Mouse (Mus musculus) brain, embryonic 14.5 days (tissue): ENCODE measurements around the gene Dedd.

ENCODE experiments used
- CTCF ChIP-seq: fragments of 200-500 bp; IDR thresholded peaks from 2 replicates; pipeline ENCODE4 v1.5.1; 2012; ENCODE audit warnings: inconsistent platforms, mild to moderate bottlenecking, moderate library complexity, borderline replicate concordance; ENCODE audit not compliant: insufficient read depth, insufficient read length; ENCODE audit errors: extremely low read depth
- POLR2A ChIP-seq: fragments of 200-500 bp; IDR thresholded peaks from 2 replicates; pipeline ENCODE4 v1.6.1; 2012; ENCODE audit warnings: mild to moderate bottlenecking, inconsistent platforms, borderline replicate concordance; ENCODE audit not compliant: poor library complexity, insufficient read depth, insufficient read length, severe bottlenecking; ENCODE audit errors: extremely low read depth

DNA sequence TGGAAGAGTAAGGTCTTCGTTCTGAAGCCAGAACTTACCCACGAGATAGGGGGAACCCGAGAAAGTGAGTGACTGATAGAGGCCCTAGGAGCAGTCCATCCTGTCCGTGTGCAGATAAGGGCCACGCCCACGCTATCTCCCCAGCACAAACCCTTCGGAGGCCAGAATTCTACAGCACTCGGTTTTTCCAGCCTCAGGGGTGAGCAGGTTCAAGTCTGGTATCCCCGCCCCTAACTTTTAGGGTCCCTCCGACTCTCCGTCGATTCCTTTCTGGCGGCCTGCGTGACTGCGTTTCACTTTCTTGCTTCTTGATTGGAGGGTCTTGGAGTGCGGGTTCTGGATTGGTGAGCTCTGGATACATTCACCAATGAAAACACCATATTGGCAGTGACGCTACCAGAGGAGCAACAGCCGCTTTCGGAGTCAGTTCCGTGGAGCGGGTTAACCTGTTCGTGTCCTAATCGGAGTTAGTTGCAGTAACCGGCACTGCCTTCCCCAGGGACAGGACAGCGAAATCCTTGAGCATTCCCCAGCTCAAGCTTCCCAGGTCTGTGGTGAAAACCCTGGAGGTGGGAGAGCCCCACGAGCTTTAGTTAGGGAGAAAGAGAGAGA is 47.9 kb upstream of the Dedd start, which contains the start of gene Ppox:
- TF ChIP-seq POLR2A (no peak), CTCF (no peak)
